Mouse (Mus musculus) T-cell, adult 2 months (primary cell): ENCODE data around the gene Fcho1.

Source experiments
- DNase-seq: peaks from one replicate; pipeline ENCODE4 v3.0.0; 2022; ENCODE audit warnings: low spot score

Fcho1 gene

GRCm38 (mm10) chr8:71682832-71683231 is 42.7 kb downstream of the Fcho1 start:
- no peak for DNase-seq

- DNase-seq = no peak
Observed at GRCm38 (mm10) chr8:71681369-71681915, 44.1 kb downstream of the Fcho1 start.

- no peak for DNase-seq
Observed at GRCm38 (mm10) chr8:71680471-71680870, 45.0 kb downstream of the Fcho1 start.

- DNase-seq = no peak
Observed at GRCm38 (mm10) chr8:71679550-71680168, 45.9 kb downstream of the Fcho1 start.

GRCm38 (mm10) chr8:71679116-71679515 is 46.4 kb downstream of the Fcho1 start:
- no peak for DNase-seq

GRCm38 (mm10) chr8:71678216-71678615 is 47.3 kb downstream of the Fcho1 start:
- no peak for DNase-seq

GRCm38 (mm10) chr8:71677555-71677954 is 48.0 kb downstream of the Fcho1 start:
- no peak for DNase-seq

GRCm38 (mm10) chr8:71676803-71677202 is 48.7 kb downstream of the Fcho1 start:
- DNase-seq = no peak

- DNase-seq = peak; percentile 72
Observed at GRCm38 (mm10) chr8:71676020-71676741, 49.3 kb downstream of the Fcho1 start, which contains the start of gene Jak3. Jak3 (plus strand) TSS chr8:71676296.

GRCm38 (mm10) chr8:71675456-71676019 is 50.0 kb downstream of the Fcho1 start:
- no peak for DNase-seq

GRCm38 (mm10) chr8:71674071-71674470 is 51.4 kb downstream of the Fcho1 start:
- DNase-seq = no peak

GRCm38 (mm10) chr8:71672168-71672735 is 53.3 kb downstream of the Fcho1 start:
- no peak for DNase-seq

GRCm38 (mm10) chr8:71671549-71671965 is 54.0 kb downstream of the Fcho1 start, which contains the start of gene Unc13a:
Unc13a (minus strand) TSS chr8:71671757.
- peak; percentile 87 for DNase-seq

- no peak for DNase-seq
Observed at GRCm38 (mm10) chr8:71670621-71671548, 54.6 kb downstream of the Fcho1 start.

- no peak for DNase-seq
Observed at GRCm38 (mm10) chr8:71670198-71670597, 55.3 kb downstream of the Fcho1 start.

GRCm38 (mm10) chr8:71668220-71668975 is 57.1 kb downstream of the Fcho1 start:
- peak; percentile 73 for DNase-seq

GRCm38 (mm10) chr8:71667256-71667655 is 58.3 kb downstream of the Fcho1 start:
- no peak for DNase-seq

- no peak for DNase-seq
Observed at GRCm38 (mm10) chr8:71666855-71667254, 58.7 kb downstream of the Fcho1 start.

GRCm38 (mm10) chr8:71665331-71666130 is 60.0 kb downstream of the Fcho1 start:
- peak; percentile 63 for DNase-seq
